Mouse (Mus musculus): ENCODE measurements around the gene Pfn1. TPM values are rescaled to one million over a fixed set of nuclear protein-coding genes. Genes with fewer than 3 reads are reported as not detected.

The Pfn1 gene
- polyA plus RNA-seq, 1 experiment, result 630 TPM

GRCm38 (mm10) chr11:70658942-70659341 lies 4.5 kb upstream of the Pfn1 start:
- Histone ChIP-seq H3K27me3 (ENCODE audit: control insufficient read depth, insufficient read depth, low read length, poor library complexity, severe bottlenecking) (no peaks in the 10 kb centered on the region), H3K4me3 (ENCODE audit: low read depth, low read length) (no peak overlapping the region), H3K9ac (ENCODE audit: low read depth, poor library complexity, severe bottlenecking) (0 out of 2 replicates have a peak overlapping the region, but pooled peaks have one; percentile 3), H3K4me1 (ENCODE audit: control insufficient read depth, insufficient read depth, low read length) (no peaks in the 10 kb centered on the region), H3K27ac (ENCODE audit: insufficient read depth, low read length) (no peak overlapping the region), H3K36me3 (ENCODE audit: control insufficient read depth, insufficient read depth, low read length, poor library complexity, severe bottlenecking) (peaks cover 20% of the 10 kb centered on the region), H3K9me3 (replicated peaks; ENCODE audit: control insufficient read depth, insufficient read depth, low read length, poor library complexity, severe bottlenecking) (no peaks in the 10 kb centered on the region)
- TF ChIP-seq EP300 (IDR thresholded peaks at IDR 0.05; ENCODE audit: insufficient read depth, low read depth, low read length) (no peak), POLR2A (IDR thresholded peaks at IDR 0.05; ENCODE audit: insufficient read depth, low read length) (no peak), CTCF (IDR thresholded peaks at IDR 0.05; ENCODE audit: low read depth, low read length) (no peak)

DNA sequence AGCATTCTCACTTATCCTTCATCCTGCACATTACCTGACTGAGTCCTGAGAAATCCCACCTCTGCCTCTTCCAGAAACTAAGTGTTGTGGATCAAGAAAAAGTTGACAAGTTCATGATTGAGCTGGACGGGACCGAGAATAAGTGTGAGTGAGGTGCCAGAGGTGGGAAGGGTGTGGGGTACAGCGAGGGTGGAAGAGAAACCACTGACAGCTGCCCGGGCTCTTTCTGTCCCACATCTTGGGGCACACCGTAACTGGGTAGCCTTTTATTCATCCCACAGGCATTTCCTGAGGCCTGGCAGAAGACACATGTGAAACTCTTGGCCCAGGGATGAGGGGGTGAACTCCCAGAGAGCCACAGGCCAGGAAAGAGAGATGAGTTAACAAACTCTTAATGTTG lies 4.1 kb upstream of the Pfn1 start:
- TF ChIP-seq POLR2A (IDR thresholded peaks at IDR 0.05; ENCODE audit: insufficient read depth, low read length) (no peak), EP300 (IDR thresholded peaks at IDR 0.05; ENCODE audit: insufficient read depth, low read depth, low read length) (no peak), CTCF (IDR thresholded peaks at IDR 0.05; ENCODE audit: low read depth, low read length) (no peak)
- no peak overlapping the region for H3K27ac ChIP-seq (ENCODE audit: insufficient read depth, low read length)
- peaks cover 16% of the 10 kb centered on the region for H3K36me3 ChIP-seq (ENCODE audit: control insufficient read depth, insufficient read depth, low read length, poor library complexity, severe bottlenecking)
- no peak overlapping the region for H3K4me3 ChIP-seq (ENCODE audit: low read depth, low read length)
- no peaks in the 10 kb centered on the region for H3K9me3 ChIP-seq (replicated peaks; ENCODE audit: control insufficient read depth, insufficient read depth, low read length, poor library complexity, severe bottlenecking)
- no peaks in the 10 kb centered on the region for H3K27me3 ChIP-seq (ENCODE audit: control insufficient read depth, insufficient read depth, low read length, poor library complexity, severe bottlenecking)
- H3K9ac ChIP-seq (ENCODE audit: low read depth, poor library complexity, severe bottlenecking), result 0 out of 2 replicates have a peak overlapping the region, but pooled peaks have one; percentile 3
- no peaks in the 10 kb centered on the region for H3K4me1 ChIP-seq (ENCODE audit: control insufficient read depth, insufficient read depth, low read length)

GRCm38 (mm10) chr11:70657991-70658390 lies 3.5 kb upstream of the Pfn1 start:
- H3K9me3 ChIP-seq (replicated peaks; ENCODE audit: control insufficient read depth, insufficient read depth, low read length, poor library complexity, severe bottlenecking), result no peaks in the 10 kb centered on the region
- no peak overlapping the region for H3K27ac ChIP-seq (ENCODE audit: insufficient read depth, low read length)
- no peaks in the 10 kb centered on the region for H3K27me3 ChIP-seq (ENCODE audit: control insufficient read depth, insufficient read depth, low read length, poor library complexity, severe bottlenecking)
- no peak overlapping the region for H3K9ac ChIP-seq (ENCODE audit: low read depth, poor library complexity, severe bottlenecking)
- H3K4me3 ChIP-seq (ENCODE audit: low read depth, low read length), result no peak overlapping the region
- TF ChIP-seq EP300 (IDR thresholded peaks at IDR 0.05; ENCODE audit: insufficient read depth, low read depth, low read length), result no peak
- TF ChIP-seq CTCF (IDR thresholded peaks at IDR 0.05; ENCODE audit: low read depth, low read length), result no peak
- no peak for TF ChIP-seq POLR2A (IDR thresholded peaks at IDR 0.05; ENCODE audit: insufficient read depth, low read length)
- H3K36me3 ChIP-seq (ENCODE audit: control insufficient read depth, insufficient read depth, low read length, poor library complexity, severe bottlenecking), result peaks cover 12% of the 10 kb centered on the region
- no peaks in the 10 kb centered on the region for H3K4me1 ChIP-seq (ENCODE audit: control insufficient read depth, insufficient read depth, low read length)

- Histone ChIP-seq H3K4me1 (ENCODE audit: control insufficient read depth, insufficient read depth, low read length) (no peaks in the 10 kb centered on the region), H3K36me3 (ENCODE audit: control insufficient read depth, insufficient read depth, low read length, poor library complexity, severe bottlenecking) (peaks cover 12% of the 10 kb centered on the region), H3K27ac (ENCODE audit: insufficient read depth, low read length) (no peak overlapping the region), H3K9ac (ENCODE audit: low read depth, poor library complexity, severe bottlenecking) (no peak overlapping the region), H3K27me3 (ENCODE audit: control insufficient read depth, insufficient read depth, low read length, poor library complexity, severe bottlenecking) (no peaks in the 10 kb centered on the region), H3K9me3 (replicated peaks; ENCODE audit: control insufficient read depth, insufficient read depth, low read length, poor library complexity, severe bottlenecking) (no peaks in the 10 kb centered on the region), H3K4me3 (ENCODE audit: low read depth, low read length) (no peak overlapping the region)
- TF ChIP-seq EP300 (IDR thresholded peaks at IDR 0.05; ENCODE audit: insufficient read depth, low read depth, low read length) (no peak), POLR2A (IDR thresholded peaks at IDR 0.05; ENCODE audit: insufficient read depth, low read length) (no peak), CTCF (IDR thresholded peaks at IDR 0.05; ENCODE audit: low read depth, low read length) (no peak)
These were observed 3.1 kb upstream of the Pfn1 start for GRCm38 (mm10) chr11:70657573-70657972.

GRCm38 (mm10) chr11:70656964-70657363 lies 2.5 kb upstream of the Pfn1 start, which contains the start of gene Eno3:
TSS of gene Eno3 (plus strand) at chr11:70657202.
- H3K27ac ChIP-seq (ENCODE audit: insufficient read depth, low read length), result peak within 1 kb of the TSS; percentile 97
- H3K9ac ChIP-seq (ENCODE audit: low read depth, poor library complexity, severe bottlenecking), result peak within 1 kb of the TSS; percentile 100
- TF ChIP-seq CTCF (IDR thresholded peaks at IDR 0.05; ENCODE audit: low read depth, low read length), result no peak
- no peaks in the 10 kb centered on the region for H3K9me3 ChIP-seq (replicated peaks; ENCODE audit: control insufficient read depth, insufficient read depth, low read length, poor library complexity, severe bottlenecking)
- peaks cover 12% of the 10 kb centered on the region for H3K36me3 ChIP-seq (ENCODE audit: control insufficient read depth, insufficient read depth, low read length, poor library complexity, severe bottlenecking)
- H3K27me3 ChIP-seq (ENCODE audit: control insufficient read depth, insufficient read depth, low read length, poor library complexity, severe bottlenecking), result no peaks in the 10 kb centered on the region
- peak within 1 kb of the TSS; percentile 92 for H3K4me3 ChIP-seq (ENCODE audit: low read depth, low read length)
- no peaks in the 10 kb centered on the region for H3K4me1 ChIP-seq (ENCODE audit: control insufficient read depth, insufficient read depth, low read length)

GRCm38 (mm10) chr11:70656456-70656927 lies 2.0 kb upstream of the Pfn1 start:
- Histone ChIP-seq H3K27me3 (ENCODE audit: control insufficient read depth, insufficient read depth, low read length, poor library complexity, severe bottlenecking) (no peaks in the 10 kb centered on the region), H3K4me3 (ENCODE audit: low read depth, low read length) (peak overlapping the region; percentile 92), H3K9ac (ENCODE audit: low read depth, poor library complexity, severe bottlenecking) (peak overlapping the region; percentile 100), H3K27ac (ENCODE audit: insufficient read depth, low read length) (peak overlapping the region; percentile 97), H3K36me3 (ENCODE audit: control insufficient read depth, insufficient read depth, low read length, poor library complexity, severe bottlenecking) (peaks cover 15% of the 10 kb centered on the region), H3K4me1 (ENCODE audit: control insufficient read depth, insufficient read depth, low read length) (no peaks in the 10 kb centered on the region), H3K9me3 (replicated peaks; ENCODE audit: control insufficient read depth, insufficient read depth, low read length, poor library complexity, severe bottlenecking) (no peaks in the 10 kb centered on the region)
- no peak for TF ChIP-seq CTCF (IDR thresholded peaks at IDR 0.05; ENCODE audit: low read depth, low read length)
- TF ChIP-seq EP300 (IDR thresholded peaks at IDR 0.05; ENCODE audit: insufficient read depth, low read depth, low read length), result no peak; the same call in 1 of the 2 replicates
- no peak for TF ChIP-seq POLR2A (IDR thresholded peaks at IDR 0.05; ENCODE audit: insufficient read depth, low read length)

Data from ES-Bruce4 (cell line).